Mouse (Mus musculus): ENCODE measurements at regions not wholly inside any gene's neighbourhood (a gene's known extent, or its start where the extent isn't known, plus 50 kb on each side); places are given as distances from the start of the nearest gene placed in this dataset.

DNA sequence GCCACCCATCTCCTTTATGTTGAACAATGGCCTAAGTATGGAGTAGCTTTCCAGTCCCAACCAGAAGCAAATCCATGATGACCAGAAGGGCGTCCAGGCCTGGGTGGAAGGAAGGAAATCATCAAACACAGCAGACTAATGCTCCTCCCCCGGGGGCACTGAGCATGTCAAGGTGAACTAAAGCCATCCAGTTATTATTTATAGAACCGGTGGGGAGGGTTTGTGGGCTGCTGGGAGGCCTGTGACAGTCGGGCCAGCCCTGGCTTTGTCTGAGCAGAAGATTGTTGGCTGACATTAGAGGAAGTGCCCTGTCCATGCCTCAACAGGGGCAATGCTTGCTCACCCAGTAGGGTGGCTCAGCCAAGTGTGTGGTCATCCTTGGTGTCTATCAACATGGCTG, 74.5 kb upstream of the Itga6 start:
- Histone ChIP-seq H3K36me3 (ENCODE audit: control insufficient read depth, insufficient read depth, low read length, poor library complexity, severe bottlenecking) (no peaks in the 10 kb centered on the region), H3K9ac (ENCODE audit: insufficient read depth, low read depth, low read length, poor library complexity, severe bottlenecking) (no peak overlapping the region), H3K4me1 (ENCODE audit: control insufficient read depth in 2 of 2, insufficient read depth in 2 of 2, low read length in 2 of 2, poor library complexity in 1 of 2) (peaks cover 0 to 4% of the 10 kb centered on the region in 2 experiments; a peak in 1 of 4 replicates), H3K27ac (ENCODE audit: insufficient read depth, low read depth, low read length, poor library complexity, severe bottlenecking) (no peak overlapping the region), H3K4me3 (ENCODE audit: insufficient read depth in 1 of 2, low read depth in 1 of 2, low read length in 2 of 2, poor library complexity in 1 of 2, severe bottlenecking in 1 of 2) (no peak overlapping the region), H3K9me3 (ENCODE audit: control insufficient read depth, insufficient read depth, low read depth, low read length) (no peaks in the 10 kb centered on the region)
- TF ChIP-seq CHD2 (IDR thresholded peaks at IDR 0.05; ENCODE audit: low read depth, low read length): no peak
- no peak for TF ChIP-seq ZNF384 (IDR thresholded peaks at IDR 0.05; ENCODE audit: low read depth, low read length)
- TF ChIP-seq ZC3H11A (IDR thresholded peaks at IDR 0.05; ENCODE audit: borderline replicate concordance, low read depth, low read length): no peak
- no peak for TF ChIP-seq HCFC1 (IDR thresholded peaks at IDR 0.05; ENCODE audit: borderline replicate concordance, insufficient read depth, low read length)
- TF ChIP-seq MAFK (IDR thresholded peaks at IDR 0.05; ENCODE audit: insufficient read depth, low read depth, low read length): no peak
- in situ Hi-C loops (cut with MboI; ENCODE audit: low sequenced_read_pairs in 2 of 2, unreplicated experiment in 2 of 2): no loop called here
- no peak for DNase-seq (ENCODE audit: low read depth, low spot score)

DNA sequence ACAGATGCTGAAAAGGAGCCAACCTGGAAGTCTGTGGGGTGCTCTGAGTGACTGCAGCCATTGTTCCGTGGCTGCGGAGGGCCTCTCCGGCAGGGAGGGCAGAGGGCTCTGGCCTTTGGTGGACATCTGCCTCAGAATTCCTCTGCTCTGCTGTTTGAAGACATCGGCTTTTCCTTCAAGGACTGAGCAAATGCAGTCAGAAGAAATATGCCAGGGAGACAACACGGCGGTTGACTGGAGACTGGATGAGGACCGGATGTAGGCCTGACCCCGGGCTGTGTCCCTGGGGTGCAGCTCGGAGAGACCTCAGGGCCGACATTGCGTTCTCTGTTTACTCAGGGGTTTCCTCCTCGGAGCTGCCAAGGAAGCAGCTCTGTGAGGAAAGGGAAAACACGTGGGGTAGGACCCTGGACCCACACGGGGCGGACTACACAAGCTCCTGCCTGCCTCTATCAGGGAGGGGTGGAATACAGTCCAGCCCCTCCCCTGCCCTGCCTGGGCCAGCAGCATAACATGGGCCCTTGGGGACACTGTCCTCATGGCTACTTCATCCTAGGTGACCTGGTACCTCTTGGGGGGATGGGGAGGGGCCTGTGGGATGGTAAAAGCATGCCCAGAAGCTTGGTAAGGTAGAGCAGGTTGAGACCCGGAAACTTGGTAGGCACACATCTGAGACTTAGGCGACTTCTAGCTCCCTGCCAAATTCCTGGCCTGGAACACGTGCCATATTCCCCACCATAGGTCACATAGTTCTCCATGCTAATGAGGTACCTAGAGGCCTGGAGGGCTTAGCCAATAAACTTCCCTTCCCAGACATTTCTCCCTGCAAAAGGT, 72.1 kb upstream of the Itga6 start:
- Histone ChIP-seq H3K4me3 (ENCODE audit: insufficient read depth in 1 of 2, low read depth in 1 of 2, low read length in 2 of 2, poor library complexity in 1 of 2, severe bottlenecking in 1 of 2) (no peak overlapping the region), H3K27ac (ENCODE audit: insufficient read depth, low read depth, low read length, poor library complexity, severe bottlenecking) (no peak overlapping the region), H3K4me1 (ENCODE audit: control insufficient read depth in 2 of 2, insufficient read depth in 2 of 2, low read length in 2 of 2, poor library complexity in 1 of 2) (peaks cover 0 to 4% of the 10 kb centered on the region in 2 experiments; a peak in 1 of 4 replicates), H3K9me3 (ENCODE audit: control insufficient read depth, insufficient read depth, low read depth, low read length) (no peaks in the 10 kb centered on the region), H3K36me3 (ENCODE audit: control insufficient read depth, insufficient read depth, low read length, poor library complexity, severe bottlenecking) (no peaks in the 10 kb centered on the region), H3K9ac (ENCODE audit: insufficient read depth, low read depth, low read length, poor library complexity, severe bottlenecking) (0 out of 2 replicates have a peak overlapping the region, but pooled peaks have one; percentile 4)
- DNase-seq (ENCODE audit: low read depth, low spot score): no peak
- in situ Hi-C loops (cut with MboI; ENCODE audit: low sequenced_read_pairs in 2 of 2, unreplicated experiment in 2 of 2): no loop called here
- TF ChIP-seq CHD2 (IDR thresholded peaks at IDR 0.05; ENCODE audit: low read depth, low read length) (no peak), MAFK (IDR thresholded peaks at IDR 0.05; ENCODE audit: insufficient read depth, low read depth, low read length) (no peak), ZC3H11A (IDR thresholded peaks at IDR 0.05; ENCODE audit: borderline replicate concordance, low read depth, low read length) (no peak), HCFC1 (IDR thresholded peaks at IDR 0.05; ENCODE audit: borderline replicate concordance, insufficient read depth, low read length) (no peak), ZNF384 (IDR thresholded peaks at IDR 0.05; ENCODE audit: low read depth, low read length) (no peak)

DNA sequence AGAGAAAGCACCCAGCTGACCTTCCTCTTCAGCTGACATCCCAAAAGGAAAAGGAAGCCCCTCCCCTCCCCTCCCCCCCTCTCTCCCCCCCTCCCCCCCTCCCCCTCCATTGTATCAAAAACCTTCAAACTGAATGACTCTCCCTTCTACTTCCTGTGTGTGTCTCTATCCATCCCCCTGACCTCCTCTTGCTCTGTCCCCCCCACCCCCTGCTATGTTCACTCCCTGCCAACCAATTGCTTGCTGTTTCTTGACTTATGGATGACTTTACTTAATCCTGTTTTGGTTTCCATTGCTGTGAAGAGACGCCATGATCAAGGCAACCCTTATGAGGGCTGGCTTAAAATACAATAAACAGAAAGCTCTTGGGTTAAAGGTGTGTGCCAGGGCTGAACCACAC, 64.7 kb upstream of the Itga6 start:
- in situ Hi-C loops (cut with MboI; ENCODE audit: low sequenced_read_pairs in 2 of 2, unreplicated experiment in 2 of 2): no loop called here
- Histone ChIP-seq H3K4me1 (ENCODE audit: control insufficient read depth in 2 of 2, insufficient read depth in 2 of 2, low read length in 2 of 2, poor library complexity in 1 of 2) (no peaks in the 10 kb centered on the region), H3K27ac (ENCODE audit: insufficient read depth, low read depth, low read length, poor library complexity, severe bottlenecking) (no peak overlapping the region; the same call in 1 of the 2 replicates), H3K36me3 (ENCODE audit: control insufficient read depth, insufficient read depth, low read length, poor library complexity, severe bottlenecking) (no peaks in the 10 kb centered on the region), H3K4me3 (ENCODE audit: insufficient read depth in 1 of 2, low read depth in 1 of 2, low read length in 2 of 2, poor library complexity in 1 of 2, severe bottlenecking in 1 of 2) (no peak overlapping the region), H3K9ac (ENCODE audit: insufficient read depth, low read depth, low read length, poor library complexity, severe bottlenecking) (no peak overlapping the region), H3K9me3 (ENCODE audit: control insufficient read depth, insufficient read depth, low read depth, low read length) (no peaks in the 10 kb centered on the region)
- TF ChIP-seq ZC3H11A (IDR thresholded peaks at IDR 0.05; ENCODE audit: borderline replicate concordance, low read depth, low read length) (no peak), MAFK (IDR thresholded peaks at IDR 0.05; ENCODE audit: insufficient read depth, low read depth, low read length) (no peak), CHD2 (IDR thresholded peaks at IDR 0.05; ENCODE audit: low read depth, low read length) (no peak), HCFC1 (IDR thresholded peaks at IDR 0.05; ENCODE audit: borderline replicate concordance, insufficient read depth, low read length) (no peak), ZNF384 (IDR thresholded peaks at IDR 0.05; ENCODE audit: low read depth, low read length) (no peak)
- no peak for DNase-seq (ENCODE audit: low read depth, low spot score)

DNA sequence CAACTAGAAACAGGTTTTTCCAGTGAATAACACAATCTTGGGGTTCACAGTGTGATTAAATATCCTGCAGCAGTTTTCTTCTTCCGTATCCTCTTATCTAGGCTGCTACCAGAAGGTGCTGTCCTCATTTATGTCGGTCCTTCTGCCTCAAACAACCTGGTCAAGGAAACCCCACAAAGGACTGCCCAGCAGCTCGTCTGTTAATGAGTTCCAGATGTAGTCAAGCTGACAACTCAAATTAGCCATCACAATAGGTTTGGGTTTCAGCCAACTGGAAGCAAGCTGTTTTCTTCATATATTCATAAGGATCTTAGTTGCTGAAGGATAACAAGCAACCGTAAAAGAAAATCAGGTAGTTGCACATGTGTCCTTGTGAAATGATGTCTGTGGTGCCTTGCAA, 64.3 kb upstream of the Itga6 start:
- no peak for DNase-seq (ENCODE audit: low read depth, low spot score)
- no peaks in the 10 kb centered on the region for H3K4me1 ChIP-seq (ENCODE audit: control insufficient read depth in 2 of 2, insufficient read depth in 2 of 2, low read length in 2 of 2, poor library complexity in 1 of 2)
- H3K36me3 ChIP-seq (ENCODE audit: control insufficient read depth, insufficient read depth, low read length, poor library complexity, severe bottlenecking): no peaks in the 10 kb centered on the region
- in situ Hi-C loops (cut with MboI; ENCODE audit: low sequenced_read_pairs in 2 of 2, unreplicated experiment in 2 of 2): no loop called here
- TF ChIP-seq ZNF384 (IDR thresholded peaks at IDR 0.05; ENCODE audit: low read depth, low read length) (no peak), CHD2 (IDR thresholded peaks at IDR 0.05; ENCODE audit: low read depth, low read length) (no peak), HCFC1 (IDR thresholded peaks at IDR 0.05; ENCODE audit: borderline replicate concordance, insufficient read depth, low read length) (no peak), ZC3H11A (IDR thresholded peaks at IDR 0.05; ENCODE audit: borderline replicate concordance, low read depth, low read length) (no peak), MAFK (IDR thresholded peaks at IDR 0.05; ENCODE audit: insufficient read depth, low read depth, low read length) (no peak)
- no peaks in the 10 kb centered on the region for H3K9me3 ChIP-seq (ENCODE audit: control insufficient read depth, insufficient read depth, low read depth, low read length)
- H3K4me3 ChIP-seq (ENCODE audit: insufficient read depth in 1 of 2, low read depth in 1 of 2, low read length in 2 of 2, poor library complexity in 1 of 2, severe bottlenecking in 1 of 2): no peak overlapping the region
- no peak overlapping the region; the same call in 1 of the 2 replicates for H3K27ac ChIP-seq (ENCODE audit: insufficient read depth, low read depth, low read length, poor library complexity, severe bottlenecking)
- H3K9ac ChIP-seq (ENCODE audit: insufficient read depth, low read depth, low read length, poor library complexity, severe bottlenecking): no peak overlapping the region

All from ES-E14 (cell line).